Mouse (Mus musculus): Measurements from ENCODE around the gene Gm20431.

The Gm20431 gene

GRCm38 (mm10) chr2:167574814-167575213 lies 86.5 kb downstream of the Gm20431 start:
- in situ Hi-C loops (cut with MseI, MboI) = no loop called here

GRCm38 (mm10) chr2:167571442-167572220 lies 89.7 kb downstream of the Gm20431 start:
- in situ Hi-C loops (cut with MseI, MboI) = no loop called here

DNA sequence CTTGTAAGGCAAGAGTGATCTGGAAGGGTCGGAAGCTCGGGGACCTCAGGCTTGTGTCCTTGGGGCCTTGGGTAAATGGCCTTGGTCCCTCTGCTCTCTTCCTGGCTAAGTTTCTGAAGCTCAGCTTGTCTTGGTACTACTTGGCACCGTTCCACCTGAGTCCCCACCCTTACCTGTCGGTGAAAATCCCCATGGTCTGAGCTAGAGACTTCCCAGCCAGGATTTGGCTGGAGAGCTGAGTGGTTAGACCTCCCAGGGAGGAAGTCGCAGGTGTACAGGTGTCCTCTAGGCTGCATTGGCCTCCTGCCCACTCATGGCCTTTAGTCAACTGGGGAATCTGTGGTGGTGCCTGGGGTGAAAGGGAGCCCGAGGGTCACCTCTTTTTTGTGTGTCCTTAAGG lies 90.5 kb downstream of the Gm20431 start:
- in situ Hi-C loops (cut with MseI, MboI) = no loop called here

GRCm38 (mm10) chr2:167569934-167570651 lies 91.2 kb downstream of the Gm20431 start:
- in situ Hi-C loops (cut with MseI, MboI) = no loop called here

DNA sequence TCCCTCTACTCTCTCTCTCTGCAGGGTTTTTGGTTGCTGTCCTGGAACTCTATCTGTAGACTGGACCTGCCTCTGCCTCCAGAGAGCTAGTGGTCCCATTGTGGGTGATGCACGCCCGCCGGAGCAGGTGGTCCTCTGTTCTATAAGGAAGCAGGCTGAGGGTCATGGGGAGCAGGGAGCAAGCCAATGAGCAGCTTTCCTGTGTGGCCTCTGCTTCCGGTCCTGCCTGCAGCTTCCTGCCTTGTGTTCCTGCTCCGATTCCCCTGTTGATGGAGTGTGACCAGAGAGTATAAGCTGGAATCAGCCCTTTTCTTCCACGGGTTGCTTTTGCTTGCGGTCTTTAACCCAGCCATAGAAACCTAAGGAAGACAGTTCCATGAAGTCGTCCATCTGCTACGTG lies 93.2 kb downstream of the Gm20431 start:
- in situ Hi-C loops (cut with MseI, MboI) = no loop called here

DNA sequence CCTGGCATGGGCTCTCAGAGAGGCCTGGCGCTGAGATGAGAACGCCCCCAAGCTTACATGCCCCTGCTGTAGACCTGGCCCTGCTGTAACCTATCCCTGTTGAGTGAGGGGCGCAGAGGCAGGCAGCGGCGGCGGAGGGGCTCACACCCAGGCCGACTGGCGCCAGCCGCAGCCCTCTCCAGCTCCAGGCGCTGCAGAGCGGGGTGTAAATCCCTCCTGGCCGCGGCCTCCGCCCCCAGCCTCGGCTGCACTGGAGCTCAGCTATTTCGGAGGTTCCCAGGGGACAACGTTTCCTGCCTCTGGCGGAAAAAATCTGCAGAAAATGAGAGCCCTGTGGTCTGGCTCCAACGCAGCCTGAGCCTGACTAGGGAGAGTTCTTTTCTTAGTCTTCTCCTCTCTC lies 95.6 kb downstream of the Gm20431 start:
- in situ Hi-C loops (cut with MseI, MboI) = no loop called here

DNA sequence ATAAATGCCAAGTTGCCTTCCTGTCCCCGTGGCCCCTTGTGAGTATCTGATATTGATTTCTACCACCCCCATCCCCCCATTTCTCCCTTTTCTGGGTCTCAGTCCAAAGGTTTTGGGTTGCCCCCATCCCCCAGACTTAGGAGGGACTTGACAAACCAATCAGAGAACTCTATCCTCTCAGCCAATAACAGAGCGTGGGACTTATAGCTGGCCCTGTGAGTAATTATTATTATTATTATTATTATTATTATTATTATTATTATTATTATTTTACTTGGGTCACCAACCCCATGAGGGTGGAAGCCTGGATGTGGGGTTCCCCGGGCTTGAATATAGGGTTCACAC lies 96.0 kb downstream of the Gm20431 start:
- in situ Hi-C loops (cut with MseI, MboI) = no loop called here

DNA sequence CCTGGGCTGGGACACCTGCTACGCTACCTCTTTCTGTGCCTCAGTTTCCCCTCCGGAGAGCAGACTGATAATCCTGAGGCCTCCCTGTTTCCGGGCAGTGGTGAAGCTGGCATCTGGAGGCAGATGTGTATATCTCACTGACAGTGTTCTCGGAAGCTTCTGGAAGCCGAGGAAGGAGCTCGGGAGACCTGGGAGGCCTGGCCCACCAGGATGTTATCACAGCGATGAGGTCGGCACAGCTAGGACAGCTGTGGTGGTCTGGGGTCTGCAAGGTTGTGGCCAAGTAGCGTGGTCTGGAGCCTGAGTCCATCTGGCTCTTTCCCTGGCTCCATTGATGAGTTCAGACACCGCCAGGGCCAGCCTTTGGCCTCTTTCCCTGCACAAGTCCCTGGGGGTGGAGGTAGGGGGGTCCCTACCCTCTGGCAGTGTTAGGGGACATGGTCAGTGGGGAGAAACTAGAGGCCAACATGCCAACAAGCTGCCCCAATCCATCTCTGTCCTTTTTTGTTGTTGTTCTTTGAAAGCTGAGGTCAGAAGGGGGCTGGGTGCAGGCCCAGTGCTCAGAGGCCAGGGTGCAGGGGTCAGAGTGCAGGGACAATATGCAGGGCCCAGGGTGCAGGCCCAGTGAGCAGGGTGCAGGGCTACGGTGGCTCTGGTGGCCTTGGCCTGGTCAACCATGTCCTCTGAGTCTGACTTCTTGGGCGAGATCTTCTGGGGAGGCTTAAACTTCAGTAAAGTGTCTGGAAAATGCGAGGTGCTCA lies 96.6 kb downstream of the Gm20431 start:
- in situ Hi-C loops (cut with MseI, MboI) = no loop called here

GRCm38 (mm10) chr2:167563703-167564102 lies 97.6 kb downstream of the Gm20431 start:
- in situ Hi-C loops (cut with MseI, MboI) = no loop called here

- in situ Hi-C loops (cut with MseI, MboI) = no loop called here
Observed at GRCm38 (mm10) chr2:167563035-167563434, 98.3 kb downstream of the Gm20431 start.

GRCm38 (mm10) chr2:167562101-167562500 lies 99.2 kb downstream of the Gm20431 start:
- in situ Hi-C loops (cut with MseI, MboI) = no loop called here

GRCm38 (mm10) chr2:167559413-167559812 lies 101.9 kb downstream of the Gm20431 start:
- in situ Hi-C loops (cut with MseI, MboI) = no loop called here
